Mouse (Mus musculus): ENCODE measurements around the gene Rybp. TPM values are rescaled to one million over a fixed set of nuclear protein-coding genes. Genes with fewer than 3 reads are reported as not detected.

Rybp gene
- polyA plus RNA-seq, 1 experiment from 2014 or later = 12.7 TPM

- Histone ChIP-seq H3K27me3 (ENCODE audit: control insufficient read depth, insufficient read depth, low read length) (no peaks in the 10 kb centered on the region), H3K9me3 (ENCODE audit: control insufficient read depth, low read length) (no peaks in the 10 kb centered on the region), H3K4me1 (replicated peaks; ENCODE audit: control insufficient read depth, insufficient read depth) (no peaks in the 10 kb centered on the region), H3K27ac (replicated peaks) (no peak overlapping the region), H3K9ac (ENCODE audit: low read length) (no peak overlapping the region), H3K4me2 (replicated peaks; ENCODE audit: low read depth) (no peak overlapping the region), H3K4me3 (ENCODE audit: low read depth, low read length) (no peak overlapping the region), H3K36me3 (ENCODE audit: control insufficient read depth, insufficient read depth, low read length) (no peaks in the 10 kb centered on the region)
- ATAC-seq (ENCODE audit: low FRiP score, low TSS enrichment) = no peak
- 54% methylated on average over 4 of the region's 4 CpGs for WGBS
- no peak for TF ChIP-seq EP300 (optimal IDR thresholded peaks at IDR 0.05)
- TF ChIP-seq CTCF (IDR thresholded peaks at IDR 0.05; ENCODE audit: low read depth) = no peak
- DNase-seq (ENCODE audit: low spot score) = no peak
These were observed 11.7 kb upstream of the Rybp start for GRCm38 (mm10) chr6:100298945-100299344.

DNA sequence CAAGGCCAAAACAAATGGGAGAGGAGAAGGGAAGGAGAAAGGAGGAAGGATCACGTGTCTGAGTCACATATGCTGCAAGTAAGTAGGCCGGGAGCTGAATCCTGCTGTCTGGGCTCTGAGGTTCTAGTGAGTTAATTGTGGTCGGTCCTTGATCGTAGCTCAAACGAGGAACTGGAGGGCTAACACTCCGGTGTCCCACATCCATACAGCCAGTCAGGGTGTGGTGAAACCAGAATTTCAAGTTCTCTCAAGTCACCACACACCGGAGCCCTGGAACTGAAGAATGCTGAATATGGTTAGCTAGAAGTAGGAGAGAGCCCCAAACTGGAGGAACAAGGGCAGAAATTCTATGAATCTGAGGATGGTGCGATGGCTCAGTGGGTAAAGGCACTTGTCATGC is 10.3 kb upstream of the Rybp start:
- DNase-seq (ENCODE audit: low spot score) (peak; percentile 53), ATAC-seq (ENCODE audit: low FRiP score, low TSS enrichment) (peak; percentile 85)
- Histone ChIP-seq H3K9me3 (ENCODE audit: control insufficient read depth, low read length) (no peaks in the 10 kb centered on the region), H3K9ac (ENCODE audit: low read length) (no peak overlapping the region), H3K4me3 (ENCODE audit: low read depth, low read length) (no peak overlapping the region), H3K4me1 (replicated peaks; ENCODE audit: control insufficient read depth, insufficient read depth) (no peaks in the 10 kb centered on the region), H3K27me3 (ENCODE audit: control insufficient read depth, insufficient read depth, low read length) (no peaks in the 10 kb centered on the region), H3K27ac (replicated peaks) (no peak overlapping the region), H3K4me2 (replicated peaks; ENCODE audit: low read depth) (no peak overlapping the region), H3K36me3 (ENCODE audit: control insufficient read depth, insufficient read depth, low read length) (no peaks in the 10 kb centered on the region)
- TF ChIP-seq EP300 (optimal IDR thresholded peaks at IDR 0.05) (no peak), CTCF (IDR thresholded peaks at IDR 0.05; ENCODE audit: low read depth) (peak; percentile 24)
- 57% methylated on average over 8 of the region's 8 CpGs for WGBS

DNA sequence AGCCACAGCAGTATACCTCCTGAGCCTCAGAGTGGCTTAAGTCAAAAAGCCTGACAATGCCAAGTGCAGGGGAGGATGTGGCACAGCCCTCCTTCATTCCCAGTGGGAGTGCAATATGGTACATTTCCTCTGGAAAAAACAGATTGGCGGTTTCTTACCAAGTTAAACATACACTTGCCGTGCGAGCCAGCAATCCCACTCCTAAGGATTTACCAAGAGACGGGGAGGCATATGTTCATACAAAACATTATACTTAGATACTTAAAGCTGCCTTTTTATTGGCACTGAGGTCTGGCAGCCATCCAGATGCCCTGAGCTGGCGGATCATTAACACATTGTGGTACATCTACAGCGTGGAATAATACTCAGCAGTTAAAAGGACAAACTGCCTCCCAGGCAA is 5.1 kb upstream of the Rybp start:
- ATAC-seq (ENCODE audit: low FRiP score, low TSS enrichment) = no peak
- Histone ChIP-seq H3K9me3 (ENCODE audit: control insufficient read depth, low read length) (no peaks in the 10 kb centered on the region), H3K27ac (replicated peaks) (no peak overlapping the region), H3K27me3 (ENCODE audit: control insufficient read depth, insufficient read depth, low read length) (no peaks in the 10 kb centered on the region), H3K4me3 (ENCODE audit: low read depth, low read length) (no peak overlapping the region), H3K36me3 (ENCODE audit: control insufficient read depth, insufficient read depth, low read length) (no peaks in the 10 kb centered on the region), H3K9ac (ENCODE audit: low read length) (no peak overlapping the region), H3K4me1 (replicated peaks; ENCODE audit: control insufficient read depth, insufficient read depth) (peaks cover 4% of the 10 kb centered on the region; the same call in 1 of the 2 replicates), H3K4me2 (replicated peaks; ENCODE audit: low read depth) (no peak overlapping the region)
- no peak for TF ChIP-seq CTCF (IDR thresholded peaks at IDR 0.05; ENCODE audit: low read depth)
- no peak for DNase-seq (ENCODE audit: low spot score)
- 81% methylated on average over 6 of the region's 6 CpGs for WGBS

DNA sequence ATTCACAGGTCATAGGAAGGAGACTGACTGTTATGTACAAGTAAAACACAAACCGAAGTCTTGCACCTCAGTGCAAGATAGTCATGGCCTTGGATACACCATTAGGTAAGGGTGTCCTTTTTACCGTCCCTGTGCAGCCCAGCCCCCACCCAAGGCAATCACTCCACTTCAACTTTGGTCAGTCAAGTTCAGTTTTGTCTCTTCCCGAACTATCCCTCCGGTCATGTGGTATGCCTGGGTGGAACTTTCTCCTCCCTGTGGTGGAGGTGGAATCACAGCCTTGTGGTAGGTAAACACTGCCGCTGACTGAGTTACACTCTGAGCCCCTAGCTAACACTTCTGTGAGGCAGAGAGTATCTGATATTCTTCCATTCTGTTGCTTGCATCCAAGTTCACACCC is 1.8 kb upstream of the Rybp start:
- 63% methylated on average over 5 of the region's 5 CpGs for WGBS
- DNase-seq (ENCODE audit: low spot score) (peak; percentile 21), ATAC-seq (ENCODE audit: low FRiP score, low TSS enrichment) (no peak)
- Histone ChIP-seq H3K27ac (replicated peaks) (no peak overlapping the region), H3K4me3 (ENCODE audit: low read depth, low read length) (no peak overlapping the region), H3K36me3 (ENCODE audit: control insufficient read depth, insufficient read depth, low read length) (no peaks in the 10 kb centered on the region), H3K4me1 (replicated peaks; ENCODE audit: control insufficient read depth, insufficient read depth) (peaks cover 6% of the 10 kb centered on the region), H3K9me3 (ENCODE audit: control insufficient read depth, low read length) (no peaks in the 10 kb centered on the region), H3K27me3 (ENCODE audit: control insufficient read depth, insufficient read depth, low read length) (no peaks in the 10 kb centered on the region), H3K9ac (ENCODE audit: low read length) (no peak overlapping the region), H3K4me2 (replicated peaks; ENCODE audit: low read depth) (no peak overlapping the region)
- no peak for TF ChIP-seq EP300 (optimal IDR thresholded peaks at IDR 0.05)
- peak; percentile 27 for TF ChIP-seq CTCF (IDR thresholded peaks at IDR 0.05; ENCODE audit: low read depth)

- no peak overlapping the region for H3K4me3 ChIP-seq (ENCODE audit: low read depth, low read length)
- no peak overlapping the region for H3K4me2 ChIP-seq (replicated peaks; ENCODE audit: low read depth)
- ATAC-seq (ENCODE audit: low FRiP score, low TSS enrichment) (no peak), DNase-seq (ENCODE audit: low spot score) (peak; percentile 18)
- no peak for TF ChIP-seq EP300 (optimal IDR thresholded peaks at IDR 0.05)
- no peak for TF ChIP-seq CTCF (IDR thresholded peaks at IDR 0.05; ENCODE audit: low read depth)
- WGBS = 50% methylated on average over 4 of the region's 4 CpGs
- H3K36me3 ChIP-seq (ENCODE audit: control insufficient read depth, insufficient read depth, low read length) = no peaks in the 10 kb centered on the region
- no peak overlapping the region for H3K27ac ChIP-seq (replicated peaks)
- H3K9me3 ChIP-seq (ENCODE audit: control insufficient read depth, low read length) = no peaks in the 10 kb centered on the region
- no peaks in the 10 kb centered on the region for H3K27me3 ChIP-seq (ENCODE audit: control insufficient read depth, insufficient read depth, low read length)
- H3K9ac ChIP-seq (ENCODE audit: low read length) = no peak overlapping the region
- peaks cover 6% of the 10 kb centered on the region for H3K4me1 ChIP-seq (replicated peaks; ENCODE audit: control insufficient read depth, insufficient read depth)
These were observed 1.4 kb upstream of the Rybp start for GRCm38 (mm10) chr6:100288730-100289035.

DNA sequence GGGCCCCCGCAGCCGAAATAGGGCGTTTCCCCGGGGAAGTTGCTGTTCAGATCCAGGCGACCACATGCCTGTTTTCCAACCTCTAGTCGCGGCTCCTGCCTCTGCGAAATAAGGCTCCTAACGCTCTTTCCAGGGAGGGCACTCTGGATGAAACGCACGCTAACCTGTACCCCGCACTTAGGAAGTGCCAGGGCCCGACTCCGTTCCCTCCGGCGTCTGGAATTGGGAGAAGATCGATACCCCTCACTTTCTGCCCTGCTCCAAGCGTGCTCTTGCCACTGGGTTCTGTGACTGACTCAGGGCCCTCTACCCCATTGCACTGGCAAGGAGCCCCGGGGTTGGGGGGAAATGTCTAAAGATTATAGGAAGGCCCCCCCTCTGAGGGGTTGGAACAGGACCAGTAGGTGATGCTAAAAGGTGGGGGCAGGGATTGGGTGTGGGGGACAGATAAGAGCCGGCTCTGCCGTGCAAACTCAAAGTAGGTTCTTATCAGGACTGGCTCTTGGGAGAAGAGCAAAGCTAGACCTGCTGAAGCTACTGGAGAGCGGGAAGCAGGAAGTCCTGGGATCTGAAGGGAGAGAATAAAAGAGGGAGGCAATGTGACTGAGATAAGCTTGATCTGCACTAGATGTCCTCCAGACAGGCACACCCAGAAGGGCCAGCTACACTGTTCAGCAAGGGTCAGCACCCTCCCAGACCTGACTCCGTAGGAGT is 888 bp upstream of the Rybp start:
- peak; percentile 1; the same call in 1 of the 2 replicates for ATAC-seq (ENCODE audit: low FRiP score, low TSS enrichment)
- DNase-seq (ENCODE audit: low spot score) = no peak
- peak overlapping the region; percentile 94 for H3K4me2 ChIP-seq (replicated peaks; ENCODE audit: low read depth)

More for the DNA sequence above, 888 bp upstream of the Rybp start:
- 3% methylated on average over 23 of the region's 23 CpGs for WGBS
- Histone ChIP-seq H3K4me3 (ENCODE audit: low read depth, low read length) (peak overlapping the region; percentile 56), H3K27me3 (ENCODE audit: control insufficient read depth, insufficient read depth, low read length) (no peaks in the 10 kb centered on the region), H3K36me3 (ENCODE audit: control insufficient read depth, insufficient read depth, low read length) (no peaks in the 10 kb centered on the region), H3K4me1 (replicated peaks; ENCODE audit: control insufficient read depth, insufficient read depth) (peaks cover 6% of the 10 kb centered on the region), H3K27ac (replicated peaks) (peak overlapping the region; percentile 78), H3K9ac (ENCODE audit: low read length) (peak overlapping the region; percentile 72), H3K9me3 (ENCODE audit: control insufficient read depth, low read length) (no peaks in the 10 kb centered on the region)
- TF ChIP-seq CTCF (IDR thresholded peaks at IDR 0.05; ENCODE audit: low read depth) (no peak), EP300 (optimal IDR thresholded peaks at IDR 0.05) (no peak)
